Mouse (Mus musculus) kidney, adult 9 months (tissue): ENCODE data around the gene Scube1.
A peak's percentile ranks its signal among the peaks of the same experiment; 100 is the strongest.

Experiments used
- DNase-seq: peaks from one replicate; pipeline ENCODE4 v3.0.0; 2022

The Scube1 gene

DNA sequence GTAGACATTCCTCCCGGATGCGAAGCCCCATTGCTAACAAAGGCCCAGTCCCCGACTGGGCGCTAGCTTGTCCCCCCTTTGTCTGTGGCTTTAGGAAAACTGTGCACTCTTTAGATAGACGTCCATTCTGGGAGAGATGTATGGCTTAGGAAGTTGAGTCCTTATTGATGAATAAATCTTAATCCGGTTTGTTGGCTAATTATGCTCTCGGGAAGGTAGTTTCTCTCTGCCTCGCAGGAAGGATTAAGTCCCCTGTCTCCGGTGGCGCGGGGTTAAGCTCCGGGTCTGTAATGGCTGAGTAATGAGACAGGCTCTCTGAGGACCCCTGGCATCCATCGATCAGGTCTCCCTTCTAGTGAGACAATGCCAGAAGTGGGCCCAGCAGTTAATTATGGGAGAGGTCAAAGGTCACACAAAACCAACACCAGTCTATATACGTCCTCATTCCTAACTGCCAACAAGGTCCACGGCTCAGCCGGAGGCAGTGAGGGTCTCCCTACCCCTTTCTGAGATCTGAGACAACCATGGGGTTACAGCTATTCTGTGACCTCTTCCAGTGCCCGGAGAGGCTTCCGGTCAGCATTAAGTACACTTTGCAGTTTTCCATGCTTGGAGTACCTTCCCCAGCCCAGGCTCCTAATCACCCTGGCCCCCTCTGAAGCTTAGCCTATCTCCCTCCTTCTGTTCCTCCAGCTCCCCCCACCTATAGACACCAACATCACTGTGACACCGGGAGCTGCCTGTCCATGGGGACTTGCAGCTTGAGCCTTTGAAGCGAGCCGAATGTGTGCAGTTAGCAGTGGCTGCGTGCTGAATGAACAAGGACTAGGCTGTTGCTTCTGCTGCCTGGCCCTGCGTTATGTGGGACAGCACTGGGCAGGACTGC, 14.7 kb downstream of the Scube1 start:
- DNase-seq: no peak

DNA sequence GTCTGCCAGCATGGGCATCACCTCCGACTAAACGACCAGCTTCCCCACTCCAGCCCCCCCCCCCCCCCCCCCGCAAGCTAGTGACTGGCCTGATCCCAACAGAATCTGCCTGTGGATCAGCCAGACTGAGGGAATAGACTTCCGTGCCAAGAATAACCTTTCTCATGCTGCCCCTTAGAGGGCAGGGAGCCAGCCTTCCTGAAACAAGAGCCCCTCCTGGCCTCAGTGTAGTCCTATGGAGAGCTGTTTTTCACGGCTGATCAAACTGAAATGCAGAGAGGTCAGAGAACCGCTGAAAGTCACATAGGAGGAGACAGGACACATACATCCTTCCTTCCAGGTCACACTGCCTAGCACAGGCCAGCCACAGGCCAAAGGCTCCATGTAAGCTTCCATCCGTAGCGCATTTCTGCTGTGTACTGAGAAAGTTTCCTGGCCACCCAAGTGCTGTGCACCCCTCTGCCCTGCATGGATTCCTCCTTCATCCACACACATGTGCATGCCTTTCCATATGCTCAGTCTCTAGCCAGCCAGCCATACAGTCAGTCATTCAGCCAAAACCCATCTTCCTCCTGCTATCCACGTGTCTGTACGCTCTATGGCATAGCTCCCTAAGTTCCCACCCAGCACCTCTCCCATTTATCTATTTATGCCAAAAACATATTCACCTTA, 18.2 kb downstream of the Scube1 start:
- DNase-seq: no peak

DNA sequence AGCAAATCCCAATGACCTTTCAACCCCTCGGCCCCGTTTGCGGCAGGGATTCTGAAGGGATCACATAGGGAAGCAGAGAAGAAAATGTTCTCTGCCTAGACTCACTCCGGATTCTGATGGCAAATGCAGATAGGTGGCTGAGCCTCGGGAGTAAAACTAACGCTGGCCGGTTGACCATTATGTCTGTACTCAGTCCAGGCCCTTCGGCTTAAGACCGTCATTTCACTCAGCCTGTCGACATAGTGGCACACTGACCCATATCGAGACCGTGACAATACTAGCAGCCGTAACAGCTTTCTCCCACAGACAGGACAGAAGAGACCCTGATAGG, 24.3 kb downstream of the Scube1 start:
- no peak for DNase-seq

DNA sequence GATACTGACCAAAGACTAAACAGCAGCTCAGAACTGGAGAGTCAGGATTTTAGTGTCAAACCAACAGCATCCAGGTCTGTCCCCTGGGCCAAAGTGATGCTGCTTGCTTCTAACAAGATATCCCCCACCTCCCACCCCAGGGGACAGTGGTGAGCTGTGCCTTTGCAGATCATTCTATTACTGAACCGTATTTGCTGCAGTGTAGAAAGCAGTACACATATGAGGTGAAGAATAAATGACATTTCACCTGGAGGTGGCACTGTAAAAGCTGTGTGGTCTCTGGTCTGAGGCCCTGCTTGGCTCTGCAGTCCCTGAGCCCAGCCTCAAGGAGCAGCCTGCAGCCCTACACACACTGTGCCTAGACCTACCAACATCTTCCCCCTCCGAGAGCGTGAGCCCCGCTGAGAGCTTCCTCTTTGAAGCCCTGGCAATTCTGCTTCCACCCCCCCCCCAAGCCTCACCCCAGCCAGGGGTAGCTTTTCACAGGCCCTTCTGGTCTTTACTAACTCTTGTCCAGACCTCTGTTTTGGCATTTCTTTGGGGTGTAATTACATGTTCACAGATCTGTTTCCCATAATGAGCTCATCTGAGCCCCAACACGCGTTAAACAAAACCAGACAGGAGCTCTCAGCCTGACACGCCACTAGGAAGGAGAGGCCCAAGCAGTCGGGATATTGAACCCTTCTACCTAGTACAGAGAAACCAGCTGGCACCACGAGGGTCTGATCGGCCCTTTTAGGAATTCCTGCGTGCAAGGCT, 24.8 kb downstream of the Scube1 start:
- DNase-seq: no peak

DNA sequence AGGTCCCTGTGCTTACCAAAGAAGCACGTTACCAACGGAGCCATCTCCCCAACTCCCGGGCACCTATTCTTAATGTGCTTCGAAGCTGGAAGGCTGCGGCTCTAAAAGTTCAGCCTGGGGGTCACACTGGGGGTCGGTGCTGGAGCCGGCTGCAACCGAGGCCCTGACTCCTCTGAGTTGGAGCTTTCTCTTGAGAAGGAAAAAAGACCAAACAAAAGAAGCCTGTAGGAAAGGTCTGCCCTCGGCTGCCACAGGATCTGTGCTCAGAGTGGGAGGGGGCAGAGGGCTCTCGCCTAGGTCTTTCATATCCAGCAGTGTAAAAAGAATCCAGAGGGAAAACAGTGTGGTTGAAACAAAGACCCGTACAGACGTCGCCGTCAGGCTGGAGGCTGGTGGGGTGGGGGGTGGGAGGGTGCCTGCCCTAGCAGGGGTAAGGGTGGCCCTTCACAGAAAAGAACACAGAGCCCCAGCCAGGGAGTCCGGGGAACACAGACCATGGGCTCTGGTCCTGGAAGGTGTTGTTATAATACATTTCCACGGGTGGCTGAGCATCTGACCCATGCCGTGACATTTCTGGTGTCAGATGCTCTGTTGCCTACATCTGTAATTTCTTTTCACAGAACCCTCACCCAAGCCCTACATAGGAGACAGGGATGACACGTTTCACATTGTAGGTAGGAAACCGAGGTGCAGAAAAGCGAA, 25.5 kb downstream of the Scube1 start:
- DNase-seq: no peak

DNA sequence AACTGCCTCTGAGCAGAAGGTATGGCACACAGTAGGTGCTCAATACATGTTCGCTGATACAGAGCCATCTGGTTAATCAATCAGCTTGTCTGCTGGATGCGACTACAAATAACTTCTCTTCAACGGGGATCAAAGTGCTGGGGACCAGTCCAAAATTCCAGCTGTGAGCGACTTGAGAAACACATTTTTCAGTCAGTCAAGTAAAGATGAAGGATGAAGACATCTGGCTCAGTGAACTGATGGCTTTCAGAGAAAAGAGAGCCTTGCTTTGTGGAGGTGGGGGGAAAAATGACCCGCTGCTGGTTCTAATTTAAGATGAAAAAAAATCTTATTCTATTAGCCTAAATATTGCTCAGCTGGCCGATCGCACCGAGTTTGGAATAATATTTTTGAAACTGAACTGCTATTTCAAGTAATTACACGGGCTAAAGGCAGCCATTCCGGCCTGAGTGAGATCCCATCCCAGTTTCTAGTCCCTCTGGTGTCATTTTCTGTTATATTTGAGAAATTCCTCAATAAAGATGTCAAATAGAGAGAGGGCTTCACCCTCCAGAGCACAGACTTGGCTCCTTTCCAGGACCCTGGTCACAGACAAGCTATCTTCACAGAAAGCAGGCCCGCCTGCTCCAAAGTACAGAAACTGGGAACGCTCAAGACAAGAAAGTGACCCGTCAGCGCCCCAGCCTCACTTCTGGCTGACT, 28.0 kb downstream of the Scube1 start:
- DNase-seq: peak; percentile 29

DNA sequence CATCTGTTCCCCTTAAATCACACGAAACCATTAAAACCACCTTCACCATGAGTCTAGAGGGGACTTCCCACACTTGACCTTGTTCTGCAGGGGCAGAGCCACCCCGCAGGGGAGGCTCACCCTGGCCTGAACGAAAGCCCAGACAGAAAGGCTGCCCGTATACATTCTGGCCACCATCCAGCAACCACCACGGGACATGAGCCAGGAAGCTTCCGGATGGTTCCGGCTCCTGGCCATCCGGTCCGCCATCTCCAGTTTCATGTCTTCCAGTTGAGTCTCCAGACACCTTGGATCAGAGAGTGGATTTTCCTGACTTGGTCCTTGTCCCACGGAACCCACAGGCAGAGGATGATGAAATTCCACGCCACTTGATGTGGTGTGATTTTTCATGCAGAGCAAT, 29.7 kb downstream of the Scube1 start:
- DNase-seq: no peak

DNA sequence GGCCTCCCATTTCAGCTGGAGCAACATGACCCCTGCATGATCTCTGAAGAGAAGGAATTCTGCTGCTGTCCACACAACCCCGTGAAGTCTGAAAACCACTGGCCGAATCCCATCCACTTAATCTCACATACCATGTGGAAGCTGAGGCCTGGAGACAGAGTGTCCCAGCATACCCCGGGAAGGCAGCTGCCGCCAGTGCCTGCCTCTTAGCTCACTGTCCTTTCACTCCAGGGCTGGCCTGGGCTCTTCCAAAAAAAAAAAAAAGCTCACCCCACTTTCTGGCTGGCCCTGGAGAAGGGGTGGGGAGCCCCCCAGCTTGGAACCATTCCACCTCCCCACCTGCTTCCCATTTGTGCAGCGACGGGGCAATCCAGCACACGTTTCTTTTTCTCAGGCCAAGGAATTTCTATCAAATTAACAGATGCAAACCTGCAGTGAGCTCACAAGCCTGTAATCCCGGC, 32.9 kb downstream of the Scube1 start:
- no peak for DNase-seq

DNA sequence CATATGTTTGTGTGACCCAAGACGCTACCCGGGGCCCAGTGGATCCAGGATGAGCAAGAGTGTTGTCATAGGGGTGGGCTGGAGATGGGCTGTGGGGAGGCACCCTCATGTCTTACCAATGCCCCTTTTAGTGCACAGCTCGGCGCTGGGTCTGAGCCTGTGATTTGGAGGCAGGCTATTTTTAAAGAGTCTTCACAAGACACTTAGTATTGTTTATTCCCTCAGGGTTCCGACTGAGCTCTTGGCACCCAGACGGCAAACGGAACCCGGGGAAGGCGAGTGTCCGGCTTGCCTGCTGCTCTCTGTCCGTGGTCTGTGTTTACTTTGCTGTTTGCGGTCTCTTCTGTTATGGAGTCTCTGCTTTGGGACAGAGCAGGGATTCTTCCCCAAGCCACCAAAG, 34.9 kb downstream of the Scube1 start:
- DNase-seq: no peak

DNA sequence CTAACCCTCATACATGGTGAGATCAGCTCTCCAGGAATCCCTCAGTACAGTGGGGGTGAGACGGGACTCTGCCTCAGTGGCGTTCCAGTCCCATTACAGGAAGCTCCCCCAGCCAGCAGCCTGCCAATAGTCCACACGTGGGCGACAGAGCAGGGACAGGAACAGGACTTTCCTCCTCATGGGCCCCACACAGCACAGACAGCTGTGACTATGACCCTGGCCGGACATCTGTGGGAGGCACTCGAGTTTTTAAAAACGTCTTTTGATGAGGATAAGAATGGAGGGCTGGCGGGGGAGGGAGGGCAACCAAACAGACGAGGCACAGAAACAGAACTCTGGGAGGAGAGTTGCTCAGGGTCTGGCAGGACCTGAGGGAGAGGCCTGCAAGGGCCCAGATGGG, 38.2 kb downstream of the Scube1 start:
- no peak for DNase-seq

DNA sequence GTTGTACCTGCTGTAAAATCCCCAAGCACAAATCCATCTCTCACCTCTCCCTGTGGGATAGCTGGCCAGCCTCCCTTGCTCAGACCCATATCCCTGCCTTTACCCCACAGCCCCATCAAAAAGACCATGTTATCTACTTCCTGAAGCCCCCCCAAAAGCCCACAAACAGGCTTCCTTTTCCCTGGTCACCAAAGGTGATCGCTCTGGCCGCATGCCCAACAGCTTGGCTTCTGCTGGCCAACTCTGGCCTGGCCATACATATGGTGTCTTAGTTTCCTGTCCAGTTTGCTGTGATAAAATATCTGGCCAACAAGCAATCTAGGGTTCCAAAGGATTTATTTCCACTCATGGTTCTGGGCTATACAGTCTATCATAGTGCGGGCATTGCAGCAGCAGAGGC, 38.9 kb downstream of the Scube1 start:
- DNase-seq: no peak

DNA sequence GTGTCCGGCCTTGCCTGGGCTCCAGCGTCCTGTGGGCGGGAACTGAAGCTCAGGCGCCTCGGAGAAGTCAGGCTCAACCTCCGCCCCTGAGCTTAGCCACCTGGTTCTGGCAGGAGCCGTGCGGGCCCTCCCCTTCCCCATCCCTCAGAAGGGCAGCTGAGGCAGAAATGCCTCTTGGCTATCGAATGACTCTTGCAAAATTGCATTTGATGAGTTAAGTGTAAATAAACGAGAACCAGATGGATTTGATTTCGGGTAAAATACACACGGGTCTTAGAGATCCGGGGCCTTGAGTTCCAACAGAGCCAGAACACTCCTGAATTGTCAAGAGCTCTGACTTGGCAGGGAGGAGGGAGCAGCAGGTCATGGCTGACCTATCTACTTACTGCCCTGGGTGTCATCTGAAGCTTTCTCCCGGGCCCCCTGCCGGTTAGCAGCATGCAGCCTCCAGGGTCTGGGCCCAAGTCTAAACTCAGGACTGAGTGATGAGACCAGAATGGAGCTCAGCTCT, 41.7 kb downstream of the Scube1 start:
- DNase-seq: no peak

DNA sequence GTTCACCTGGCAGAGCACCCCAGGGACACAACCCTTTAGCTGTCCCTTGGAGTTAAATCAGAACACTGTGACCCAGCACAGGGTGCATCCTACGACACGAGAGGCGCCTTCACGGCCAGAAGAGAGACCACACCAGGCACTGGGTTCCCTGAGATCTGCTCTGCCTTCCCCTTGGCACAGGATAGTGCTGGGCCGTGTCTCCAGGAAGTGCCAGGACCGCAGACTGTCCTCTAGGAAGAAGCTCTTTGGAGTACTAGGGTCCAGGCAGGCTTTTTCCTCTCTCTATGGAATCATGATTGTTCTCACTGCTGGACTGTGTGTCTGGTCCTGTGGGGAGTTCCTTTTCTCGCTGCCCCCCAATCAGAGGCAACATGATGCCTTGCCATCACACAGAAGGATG, 44.5 kb downstream of the Scube1 start:
- no peak for DNase-seq

DNA sequence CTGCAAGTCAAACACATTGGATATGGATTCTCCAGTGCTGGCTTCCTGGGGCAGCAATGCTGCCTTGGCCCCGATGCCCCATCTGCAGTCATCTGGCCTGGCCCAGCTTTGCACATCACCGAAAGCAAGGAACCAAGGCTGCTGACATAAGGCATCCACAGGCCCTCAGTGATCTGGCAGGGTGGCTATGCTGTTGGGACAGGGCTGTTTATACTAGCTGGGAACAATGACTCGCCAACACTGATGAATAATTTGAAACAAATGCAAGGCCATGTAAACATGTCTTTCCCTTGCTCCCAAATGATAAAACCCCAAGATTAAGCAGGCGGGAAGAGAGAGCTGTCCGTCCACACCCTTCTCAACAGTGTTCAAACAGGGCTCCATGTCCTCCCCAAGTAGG, 45.1 kb downstream of the Scube1 start:
- DNase-seq: no peak

DNA sequence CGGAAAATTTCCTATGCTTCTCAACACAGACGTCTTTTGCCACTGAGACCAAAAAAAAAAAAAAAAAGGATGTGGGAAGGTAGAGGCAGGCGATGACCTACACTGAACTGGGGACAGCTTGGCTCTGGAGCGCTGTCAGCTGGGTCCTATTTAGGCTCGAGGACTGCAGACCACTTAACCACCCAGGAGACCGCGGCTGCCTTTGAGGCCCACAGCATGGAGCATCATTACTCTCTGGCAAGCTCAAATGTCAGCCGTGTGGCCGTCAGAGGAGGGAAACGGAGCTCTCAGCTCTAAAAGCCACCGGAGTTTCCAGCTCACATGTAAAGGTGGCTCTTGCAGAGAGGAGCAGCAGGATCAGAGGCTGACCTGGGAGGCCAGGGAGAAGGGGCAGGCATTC, 46.2 kb downstream of the Scube1 start:
- no peak for DNase-seq

DNA sequence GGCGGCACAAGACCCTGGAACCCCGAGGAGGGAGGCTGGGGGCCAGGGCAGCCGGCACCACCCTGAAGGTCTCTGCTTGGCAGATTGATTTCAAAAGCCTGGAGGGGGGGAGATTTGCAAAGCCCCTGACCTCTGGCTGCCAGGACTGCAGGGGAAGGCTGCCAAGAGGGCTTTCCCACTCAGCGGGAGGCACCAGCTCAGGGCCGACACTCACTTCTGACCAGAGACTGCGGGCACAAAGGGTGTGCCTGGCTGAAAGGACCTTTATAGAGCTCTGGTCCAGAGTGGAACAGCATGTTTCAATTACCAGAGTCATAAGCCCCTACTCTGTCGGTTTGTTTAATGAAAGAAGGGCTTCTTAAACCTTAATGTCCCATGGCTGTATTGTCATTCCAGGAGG, 46.7 kb downstream of the Scube1 start:
- DNase-seq: no peak

DNA sequence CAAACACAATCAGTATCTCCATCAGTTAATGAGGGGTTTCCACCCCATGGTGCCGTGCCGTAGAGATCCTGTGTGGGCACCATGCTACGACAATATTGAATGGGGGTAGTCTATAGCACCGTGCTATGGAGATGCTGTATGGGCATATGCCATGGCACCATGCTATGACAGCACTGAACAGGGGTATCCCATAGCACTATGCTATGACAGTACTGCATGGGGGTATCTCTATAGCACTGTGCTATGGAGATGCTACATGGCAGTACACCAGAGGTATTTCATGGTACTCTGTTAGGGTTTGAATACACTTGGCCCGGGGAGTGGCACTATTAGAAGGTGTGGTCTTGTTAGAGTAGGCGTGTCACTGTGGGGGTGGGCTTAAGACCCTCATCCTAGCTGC, 47.7 kb downstream of the Scube1 start:
- no peak for DNase-seq

DNA sequence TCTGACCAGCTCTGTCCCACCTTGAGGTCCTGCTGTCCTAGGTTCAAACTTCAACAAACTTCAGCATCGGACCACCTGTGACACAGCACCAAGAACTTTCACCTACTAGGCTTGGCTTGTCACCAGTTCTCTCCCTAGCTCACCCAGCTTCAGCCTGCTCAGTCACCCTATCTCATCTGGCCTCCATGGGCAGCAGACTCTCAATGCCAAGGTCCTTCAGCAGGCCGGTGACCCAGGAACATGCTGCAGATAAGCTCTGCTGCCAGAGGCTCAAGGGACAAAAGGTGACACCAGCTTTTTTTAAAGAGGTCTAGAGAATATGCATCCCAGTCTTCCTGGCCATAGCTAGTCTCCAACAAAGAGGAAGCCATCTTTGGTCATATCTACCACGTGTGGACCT, 48.5 kb downstream of the Scube1 start:
- DNase-seq: no peak

DNA sequence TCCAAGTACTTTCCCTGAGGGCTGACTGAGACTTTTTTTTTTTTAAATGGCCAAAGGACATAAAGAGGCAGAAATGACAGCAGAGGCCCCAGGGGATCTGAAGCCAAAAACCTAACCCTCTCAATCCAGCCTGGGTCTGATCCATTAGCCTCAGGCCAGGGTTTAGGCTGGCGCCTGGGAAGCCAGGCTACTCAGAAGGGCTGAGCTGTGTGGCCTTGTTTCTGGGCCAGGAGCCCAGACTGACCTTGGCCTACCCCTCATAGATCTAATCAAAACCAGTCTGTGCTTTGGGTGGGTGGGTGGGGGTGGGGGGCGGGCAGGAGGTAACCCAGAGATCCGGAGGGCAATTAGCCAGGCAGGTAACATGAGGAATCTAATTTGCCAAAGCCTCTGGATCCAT, 51.2 kb downstream of the Scube1 start:
- DNase-seq: no peak

DNA sequence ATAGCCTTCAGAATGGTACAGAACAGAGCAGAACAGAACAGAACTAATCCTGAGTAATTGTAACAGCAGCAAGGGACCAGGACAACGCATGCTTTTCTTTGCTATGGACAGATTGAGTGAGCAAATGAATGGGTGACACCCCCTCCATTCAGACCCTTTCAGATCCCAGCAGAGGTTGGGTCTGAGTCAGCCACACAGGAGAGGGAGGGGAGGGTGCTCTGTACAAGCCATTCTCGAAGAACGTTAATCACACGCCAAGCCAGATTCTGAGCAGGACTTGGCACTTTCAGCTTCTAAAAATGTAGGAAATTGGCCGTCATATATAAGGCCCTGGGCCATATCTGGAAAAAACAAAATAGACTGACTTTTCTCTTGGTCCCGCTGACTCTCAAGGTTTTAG, 57.3 kb downstream of the Scube1 start:
- no peak for DNase-seq

DNA sequence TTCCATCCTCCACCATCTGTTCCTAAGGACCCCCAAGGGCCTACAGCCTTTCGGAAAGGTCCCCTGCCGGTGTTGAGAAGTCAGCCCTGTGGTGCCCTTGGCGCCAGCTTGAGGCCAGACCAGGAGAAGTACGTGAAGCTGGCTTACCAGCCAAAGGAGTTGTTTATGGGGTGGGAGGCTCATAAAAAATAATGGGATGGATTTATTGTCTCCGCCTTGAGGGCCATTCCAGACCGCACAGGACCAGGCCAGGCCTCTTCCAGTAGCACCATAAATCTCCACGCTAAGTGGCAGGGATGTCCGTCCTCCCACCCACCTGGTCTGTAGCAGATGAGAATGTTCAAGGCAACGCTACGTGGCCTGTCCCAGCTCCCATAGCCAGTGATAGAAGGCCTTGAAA, 58.4 kb downstream of the Scube1 start:
- DNase-seq: no peak

DNA sequence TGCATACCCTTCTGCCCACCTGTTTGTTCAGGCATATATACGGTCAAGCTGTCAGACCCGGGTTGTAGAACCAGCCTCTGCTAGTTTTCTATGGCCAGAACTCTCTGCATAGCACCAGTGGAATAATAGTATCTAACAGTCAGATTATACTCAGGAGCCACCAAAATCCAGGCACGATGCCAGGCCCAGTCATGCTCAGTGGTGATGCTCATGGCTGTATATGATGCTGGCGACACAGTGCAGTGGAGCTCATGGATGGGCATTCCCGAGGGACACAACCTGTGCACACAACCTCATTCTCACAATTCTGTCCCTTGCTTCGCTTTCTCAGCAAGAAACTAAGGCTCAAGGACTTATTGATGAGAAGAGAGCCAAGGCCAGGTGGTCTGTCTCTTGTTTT, 58.8 kb downstream of the Scube1 start:
- no peak for DNase-seq
